Mouse (Mus musculus) embryonic stem cell, embryonic (primary cell): ENCODE measurements around the gene Ropn1l.

Experiments used
- CTCF ChIA-PET, 4 experiments: fragments of 300-600 bp in 2 of 4; fragments of 350-600 bp in 2 of 4; sonication (Branson Sonifier 250); formaldehyde crosslinking; loops; one replicate each; lab custom pipeline; 2022; ENCODE audit warnings: inconsistent platforms in 2 of 4; lab: Charles Lee
- POLR2A ChIA-PET, 4 experiments: fragments of 300-600 bp in 2 of 4; fragments of 350-600 bp in 2 of 4; sonication (Branson Sonifier 250); formaldehyde crosslinking; loops; one replicate each; lab custom pipeline; 2022; ENCODE audit warnings: antibody characterized with exemption in 4 of 4, inconsistent platforms in 1 of 4; lab: Charles Lee

Gene Ropn1l

GRCm38 (mm10) chr15:31453098-31453916 lies at the start of gene Ropn1l:
Gene Ropn1l (minus strand): TSS chr15:31453737.
- POLR2A ChIA-PET = interaction anchor here in 3 of 4 experiments (0.6 to 4.0 kb wide), 30 partner anchors 10 to 326 kb away, joined by 3 to 21 read pairs (median 4); partner anchors contain the start of genes Cct5 (in 2 of the 3), Fam173b (in 2 of the 3) and March6 (in 1 of the 3)
- CTCF ChIA-PET = interaction anchor here in 3 of 4 experiments (0.6 to 1.5 kb wide), 6 partner anchors 8 to 144 kb away, joined by 3 to 8 read pairs (median 3); no protein-coding TSS in a partner anchor

GRCm38 (mm10) chr15:31502996-31503395 lies 49.5 kb upstream of the Ropn1l start:
- CTCF ChIA-PET = no interaction called here
- POLR2A ChIA-PET = interaction anchor here in 1 of 4 experiments (0.7 kb wide), 1 partner anchor 30 kb away, joined by 6 read pairs; no protein-coding TSS in a partner anchor

- POLR2A ChIA-PET = interaction anchor here in 1 of 4 experiments (1.0 kb wide), 1 partner anchor 27 kb away, joined by 3 read pairs; no protein-coding TSS in a partner anchor
- CTCF ChIA-PET = no interaction called here
These were observed 48.8 kb upstream of the Ropn1l start for GRCm38 (mm10) chr15:31502313-31502712.

- ChIA-PET POLR2A (interaction anchor here in 3 of 4 experiments (0.5 to 1.3 kb wide), 6 partner anchors 14 to 577 kb away, joined by 3 to 9 read pairs (median 4); no protein-coding TSS in a partner anchor), CTCF (interaction anchor here in 2 of 4 experiments (0.6 to 0.7 kb wide), 2 partner anchors 51 to 274 kb away, joined by 3 read pairs; no protein-coding TSS in a partner anchor)
These were observed 41.3 kb upstream of the Ropn1l start for GRCm38 (mm10) chr15:31494803-31495202.

- POLR2A ChIA-PET = interaction anchor here in 3 of 4 experiments (0.5 to 1.3 kb wide), 5 partner anchors 53 to 576 kb away, joined by 3 to 9 read pairs (median 4); no protein-coding TSS in a partner anchor
- CTCF ChIA-PET = interaction anchor here in 1 of 4 experiments (0.7 kb wide), 1 partner anchor 51 kb away, joined by 3 read pairs; no protein-coding TSS in a partner anchor
These were observed 40.8 kb upstream of the Ropn1l start for GRCm38 (mm10) chr15:31494310-31494709.

GRCm38 (mm10) chr15:31487407-31487806 lies 33.9 kb upstream of the Ropn1l start:
- CTCF ChIA-PET = no interaction called here
- POLR2A ChIA-PET = no interaction called here

- ChIA-PET CTCF (no interaction called here), POLR2A (interaction anchor here in 1 of 4 experiments (0.8 to 1.2 kb wide), 2 partner anchors 11 to 56 kb away, joined by 4 read pairs; no protein-coding TSS in a partner anchor)
These were observed 23.1 kb upstream of the Ropn1l start for GRCm38 (mm10) chr15:31476678-31477077.

GRCm38 (mm10) chr15:31472645-31473574 lies 19.4 kb upstream of the Ropn1l start:
- POLR2A ChIA-PET = interaction anchor here in 3 of 4 experiments (0.5 to 1.3 kb wide), 7 partner anchors 23 to 86 kb away, joined by 3 to 6 read pairs (median 3); no protein-coding TSS in a partner anchor

GRCm38 (mm10) chr15:31471529-31471928 lies 18.0 kb upstream of the Ropn1l start:
- CTCF ChIA-PET = no interaction called here
- POLR2A ChIA-PET = interaction anchor here in 1 of 4 experiments (0.6 to 1.2 kb wide), 4 partner anchors 11 to 130 kb away, joined by 3 to 4 read pairs (median 3); partner anchors contain the start of genes Cct5 and Fam173b

More at GRCm38 (mm10) chr15:31472645-31473574, 19.4 kb upstream of the Ropn1l start:
- CTCF ChIA-PET = interaction anchor here in 2 of 4 experiments (0.6 to 1.4 kb wide), 2 partner anchors 157 to 246 kb away, joined by 3 read pairs; no protein-coding TSS in a partner anchor

- ChIA-PET POLR2A (interaction anchor here in 1 of 4 experiments (0.9 to 1.3 kb wide), 3 partner anchors 119 to 219 kb away, joined by 3 to 5 read pairs (median 4); no protein-coding TSS in a partner anchor), CTCF (no interaction called here)
These were observed 16.0 kb upstream of the Ropn1l start for GRCm38 (mm10) chr15:31469497-31469896.

- POLR2A ChIA-PET = interaction anchor here in 1 of 4 experiments (1.0 to 1.3 kb wide), 2 partner anchors 119 to 123 kb away, joined by 3 to 4 read pairs; no protein-coding TSS in a partner anchor
- CTCF ChIA-PET = no interaction called here
These were observed 15.3 kb upstream of the Ropn1l start for GRCm38 (mm10) chr15:31468806-31469205.

GRCm38 (mm10) chr15:31466749-31467148 lies 13.2 kb upstream of the Ropn1l start:
- CTCF ChIA-PET = no interaction called here
- POLR2A ChIA-PET = interaction anchor here in 1 of 4 experiments (1.8 kb wide), 1 partner anchor 13 kb away, joined by 8 read pairs; the partner anchor contains the start of gene Ropn1l

- CTCF ChIA-PET = no interaction called here
- POLR2A ChIA-PET = interaction anchor here in 1 of 4 experiments (1.4 to 1.8 kb wide), 2 partner anchors 12 to 17 kb away, joined by 4 to 8 read pairs; partner anchors contain the start of gene Ropn1l
These were observed 12.8 kb upstream of the Ropn1l start for GRCm38 (mm10) chr15:31466295-31466694.

GRCm38 (mm10) chr15:31465806-31466205 lies 12.3 kb upstream of the Ropn1l start:
- POLR2A ChIA-PET = interaction anchor here in 1 of 4 experiments (0.9 to 1.8 kb wide), 3 partner anchors 11 to 16 kb away, joined by 4 to 8 read pairs (median 4); partner anchors contain the start of gene Ropn1l
- CTCF ChIA-PET = no interaction called here

- ChIA-PET CTCF (no interaction called here), POLR2A (no interaction called here)
These were observed 7.0 kb upstream of the Ropn1l start for GRCm38 (mm10) chr15:31460571-31460970.

GRCm38 (mm10) chr15:31458081-31458480 lies 4.5 kb upstream of the Ropn1l start:
- ChIA-PET CTCF (no interaction called here), POLR2A (interaction anchor here in 1 of 4 experiments (0.6 to 0.7 kb wide), 2 partner anchors 14 to 104 kb away, joined by 3 to 4 read pairs; no protein-coding TSS in a partner anchor)

GRCm38 (mm10) chr15:31456381-31456780 lies 2.8 kb upstream of the Ropn1l start:
- CTCF ChIA-PET = no interaction called here
- POLR2A ChIA-PET = no interaction called here
